Mouse (Mus musculus) hematopoietic stem cell, adult 5-6 weeks (primary cell): ENCODE results near the gene Fbxo24. TPM values are rescaled to one million over a fixed set of nuclear protein-coding genes. Genes with fewer than 3 reads are reported as not detected.

Experiments used
- ATAC-seq, 2 experiments: fragments of 125-278 bp in 1 of 2; replicated peaks in 1 of 2; 2 replicates each; pipeline ENCODE4 v1.8.0; 2016 to 2017; ENCODE audit warnings: inconsistent platforms in 2 of 2, mild to moderate bottlenecking in 2 of 2, moderate number of reproducible peaks in 2 of 2, low read depth in 1 of 2, moderate TSS enrichment in 1 of 2; ENCODE audit not compliant: low FRiP score in 2 of 2, poor library complexity in 2 of 2, severe bottlenecking in 2 of 2, insufficient read depth in 1 of 2, low TSS enrichment in 1 of 2
- total RNA-seq: library from RNA; stranded (forward); fragments of 172-1452, 232-1000 nt; gene quantifications from 2 replicates; pipeline ENCODE4 v1.2.3, GENCODE M21; 2017

Gene Fbxo24
- total RNA-seq, 1 experiment from 2014 or later: not detected

DNA sequence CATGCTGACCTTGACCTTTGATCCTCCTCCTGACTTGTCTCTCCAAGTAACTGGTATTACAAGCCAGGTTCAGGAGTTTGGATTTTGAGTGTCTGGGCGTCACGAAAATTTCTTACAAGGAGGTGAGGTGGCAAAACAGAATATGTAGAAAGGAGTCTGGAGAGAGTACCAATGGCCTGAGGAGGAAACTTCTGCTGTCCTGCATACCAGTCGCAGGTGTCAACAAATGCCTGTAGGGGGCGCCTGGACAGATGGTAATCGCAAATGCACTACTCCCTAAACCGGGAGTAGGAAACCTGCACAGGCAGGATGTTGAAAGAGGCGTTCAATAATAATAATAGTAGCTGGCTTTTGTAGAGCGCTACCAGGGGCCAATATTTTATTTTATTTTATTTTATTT is 43.8 kb downstream of the Fbxo24 start:
- peak in 1 of 2 experiments; percentile 71; a peak in 3 of 4 replicates for ATAC-seq

GRCm38 (mm10) chr5:137583670-137584169 is 45.1 kb downstream of the Fbxo24 start:
- no peak for ATAC-seq

- no peak for ATAC-seq
Measured at GRCm38 (mm10) chr5:137582702-137583101, 46.1 kb downstream of the Fbxo24 start.

DNA sequence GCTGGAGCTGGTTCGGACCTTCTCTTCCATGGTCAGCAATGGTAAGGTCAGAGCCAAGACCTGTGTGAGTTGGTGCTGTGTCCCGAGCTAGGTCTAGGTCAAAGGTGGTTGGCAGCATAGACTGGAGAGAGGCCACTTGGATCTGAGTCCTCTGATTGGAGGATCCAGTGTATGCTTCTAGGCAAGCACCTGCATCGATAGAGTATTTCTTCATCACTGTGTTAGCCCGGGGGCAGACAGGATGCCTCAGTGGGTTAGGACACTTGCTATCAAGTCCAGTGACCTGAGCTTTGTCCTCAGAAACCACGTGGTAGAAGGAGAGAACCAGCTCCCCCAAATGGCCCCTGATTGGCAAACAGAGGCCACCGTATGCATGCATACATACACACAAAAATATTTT is 48.6 kb downstream of the Fbxo24 start:
- ATAC-seq: no peak

GRCm38 (mm10) chr5:137574470-137574901 is 54.3 kb downstream of the Fbxo24 start:
- ATAC-seq: no peak

GRCm38 (mm10) chr5:137570691-137571586 is 57.9 kb downstream of the Fbxo24 start:
- peak; percentile 61 to 66 for ATAC-seq

GRCm38 (mm10) chr5:137570181-137570580 is 58.6 kb downstream of the Fbxo24 start:
- ATAC-seq: peak in 1 of 2 experiments; percentile 17; a peak in 1 of 4 replicates

DNA sequence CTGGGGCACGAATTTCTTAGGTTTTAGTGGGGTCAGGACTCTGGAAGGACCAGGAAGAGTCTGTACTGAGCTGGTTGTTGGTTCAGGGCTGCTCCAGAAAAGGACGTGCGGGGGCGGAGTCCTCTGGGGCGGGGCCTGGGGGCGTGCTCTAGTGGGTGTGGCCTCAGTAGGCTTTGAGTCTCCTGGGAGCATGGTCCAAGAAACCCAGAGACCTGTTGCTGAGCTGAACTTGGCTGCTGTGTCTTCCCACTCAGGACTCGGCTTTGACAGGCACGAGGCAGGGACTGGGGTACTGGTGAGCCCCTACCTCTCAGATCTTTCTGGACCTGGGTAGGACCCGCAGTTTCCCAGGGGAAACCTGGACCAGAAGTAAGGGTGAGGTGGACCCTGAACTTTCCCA is 59.1 kb downstream of the Fbxo24 start, which contains the start of gene Tfr2:
Tfr2 (plus strand) TSS at position 176 of the 400 bp plus-strand sequence.
- ATAC-seq: peak; percentile 61 to 71

DNA sequence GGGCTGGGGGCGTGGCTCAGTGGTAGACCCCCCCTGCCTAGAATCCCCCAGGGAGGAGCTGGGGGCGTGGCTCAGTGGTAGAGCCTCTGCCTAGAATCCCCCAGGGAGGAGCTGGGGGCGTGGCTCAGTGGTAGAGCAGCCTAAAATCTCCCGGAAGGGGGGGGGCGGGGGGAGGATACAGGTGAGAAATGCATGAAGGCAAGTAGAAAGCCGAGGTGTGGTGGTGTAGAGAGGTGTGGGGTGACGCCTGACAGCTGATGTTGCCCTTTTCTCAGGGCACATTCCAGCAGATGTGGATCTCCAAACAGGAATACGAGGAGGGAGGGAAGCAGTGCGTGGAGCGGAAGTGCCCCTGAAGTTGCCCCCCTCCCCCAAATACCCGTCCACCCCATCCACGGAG is 59.8 kb downstream of the Fbxo24 start:
- ATAC-seq: no peak

- no peak for ATAC-seq
Measured at GRCm38 (mm10) chr5:137568223-137568798, 60.5 kb downstream of the Fbxo24 start.

DNA sequence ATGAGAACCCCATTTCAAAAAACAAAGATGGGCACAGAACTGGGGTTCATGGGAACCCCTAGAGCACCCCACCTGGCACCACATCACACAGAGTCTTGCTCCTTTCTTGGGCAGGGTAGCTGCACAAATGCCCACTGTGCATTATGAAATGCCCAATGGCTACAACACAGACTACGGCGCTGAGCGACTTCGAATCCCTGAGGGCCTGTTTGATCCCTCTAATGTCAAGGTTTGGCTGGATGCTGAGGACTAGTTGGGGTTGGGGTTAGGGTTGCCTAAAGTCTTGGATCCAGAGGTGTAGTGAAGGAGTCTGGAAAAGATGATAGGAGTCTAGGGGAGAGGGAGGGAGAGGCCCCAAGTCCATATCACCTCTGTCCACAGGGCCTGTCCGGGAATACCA is 62.4 kb downstream of the Fbxo24 start:
- ATAC-seq: no peak

GRCm38 (mm10) chr5:137565744-137566143 is 63.1 kb downstream of the Fbxo24 start:
- no peak for ATAC-seq

DNA sequence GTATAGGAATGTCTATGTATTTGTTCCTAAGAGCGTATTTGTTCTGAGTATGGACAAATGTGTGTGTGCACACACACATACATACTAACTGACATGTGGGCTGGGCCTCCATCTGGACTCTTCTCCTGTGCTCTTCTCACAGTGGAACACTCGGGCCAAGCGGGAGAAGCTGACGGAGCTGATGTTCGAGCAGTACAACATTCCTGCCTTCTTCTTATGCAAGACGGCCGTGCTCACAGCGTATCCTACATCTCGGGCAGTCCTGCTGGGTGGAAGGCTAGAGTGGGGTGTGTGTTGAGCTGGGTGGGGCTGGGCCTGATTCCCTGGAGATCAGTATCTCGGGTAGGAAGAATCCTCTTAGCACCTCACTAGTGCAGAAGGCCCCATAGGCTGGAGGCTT is 65.8 kb downstream of the Fbxo24 start:
- ATAC-seq: no peak

Other genes with a start within 250 kb of the Fbxo24 start
- 0.35 and 0.50 TPM in 2 replicates for gene Zan, start 151.9 kb downstream of the Fbxo24 start, total RNA-seq
- gene Pop7, start 126.5 kb downstream of the Fbxo24 start, total RNA-seq: 22.0 and 22.1 TPM in 2 replicates
- 13.4 and 16.3 TPM in 2 replicates for gene Gigyf1, start 110.5 kb downstream of the Fbxo24 start, total RNA-seq
- not detected in 2 replicates for gene Epo, start 95.8 kb downstream of the Fbxo24 start, total RNA-seq
- gene Gnb2, start 95.5 kb downstream of the Fbxo24 start, total RNA-seq: 147 and 171 TPM in 2 replicates
- gene Actl6b, start 75.5 kb downstream of the Fbxo24 start, total RNA-seq: not detected in 2 replicates
- 39.0 and 50.7 TPM in 2 replicates for gene Tfr2, start 59.2 kb downstream of the Fbxo24 start, total RNA-seq
- gene Mospd3, start 27.9 kb downstream of the Fbxo24 start, total RNA-seq: 8.3 and 10.3 TPM in 2 replicates
- not detected in 2 replicates for gene Pcolce, start 15.2 kb downstream of the Fbxo24 start, total RNA-seq
- 26.4 and 43.3 TPM in 2 replicates for gene Lrch4, start 119 bp upstream of the Fbxo24 start, total RNA-seq
- gene Gm20605, start 173 bp upstream of the Fbxo24 start, total RNA-seq: 4.0 and 6.4 TPM in 2 replicates
- gene Sap25, start 12.3 kb upstream of the Fbxo24 start, total RNA-seq: 8.6 and 12.9 TPM in 2 replicates
- gene Irs3, start 16.7 kb upstream of the Fbxo24 start, total RNA-seq: not detected in 2 replicates
- 8.4 and 11.0 TPM in 2 replicates for gene Agfg2, start 55.7 kb upstream of the Fbxo24 start, total RNA-seq
- gene Nyap1, start 112.6 kb upstream of the Fbxo24 start, total RNA-seq: 0.05 and 0.25 TPM in 2 replicates
- 61.0 and 67.7 TPM in 2 replicates for gene Tsc22d4, start 116.7 kb upstream of the Fbxo24 start, total RNA-seq
- gene Ppp1r35, start 149.8 kb upstream of the Fbxo24 start, total RNA-seq: 15.3 and 61.5 TPM in 2 replicates
- gene Mepce, start 158.7 kb upstream of the Fbxo24 start, total RNA-seq: 30.4 and 31.8 TPM in 2 replicates
- 21.3 and 27.6 TPM in 2 replicates for gene Zcwpw1, start 158.8 kb upstream of the Fbxo24 start, total RNA-seq
- 17.7 and 22.2 TPM in 2 replicates for gene Pilra, start 207.3 kb upstream of the Fbxo24 start, total RNA-seq
- gene Pilrb1, start 229.1 kb upstream of the Fbxo24 start, total RNA-seq: 6.0 and 12.3 TPM in 2 replicates
- 3.7 and 17.8 TPM in 2 replicates for gene Pilrb2, start 242.8 kb upstream of the Fbxo24 start, total RNA-seq